Mouse (Mus musculus) midbrain, embryonic 16.5 days (tissue): Measurements from ENCODE around the gene Hoxa5. TPM values are rescaled to one million over a fixed set of nuclear protein-coding genes. Genes with fewer than 3 reads are reported as not detected.

Experiments used
- ATAC-seq: fragments of 200-750 bp; cut with Nextera tagmentation; 2 replicates; pipeline ENCODE4 v1.8.0; 2017; ENCODE audit warnings: moderate TSS enrichment
- H3K27ac ChIP-seq: fragments of 300-500 bp; sonication (generic); 2 replicates; pipeline ENCODE4 v1.5.1; 2014; ENCODE audit warnings: mild to moderate bottlenecking, low read length, mixed read lengths
- H3K27me3 ChIP-seq: fragments of 300-500 bp; sonication (generic); 2 replicates; pipeline ENCODE4 v1.6.1; 2014; ENCODE audit warnings: low read depth, low read length, mixed read lengths; ENCODE audit not compliant: control insufficient read depth, insufficient read depth
- H3K36me3 ChIP-seq: fragments of 300-500 bp; sonication (generic); 2 replicates; pipeline ENCODE4 v1.6.1; 2014; ENCODE audit warnings: mild to moderate bottlenecking, low read length, moderate library complexity, mixed read lengths; ENCODE audit not compliant: control insufficient read depth, insufficient read depth
- H3K4me1 ChIP-seq: fragments of 300-500 bp; sonication (generic); 2 replicates; pipeline ENCODE4 v1.6.1; 2014; ENCODE audit warnings: mild to moderate bottlenecking, low read length, mixed read lengths; ENCODE audit not compliant: control insufficient read depth, insufficient read depth
- H3K4me2 ChIP-seq: fragments of 300-500 bp; sonication (generic); 2 replicates; pipeline ENCODE4 v1.6.1; 2014; ENCODE audit warnings: mild to moderate bottlenecking, low read length, mixed read lengths
- H3K4me3 ChIP-seq: fragments of 300-500 bp; sonication (generic); 2 replicates; pipeline ENCODE4 v1.5.1; 2014; ENCODE audit warnings: low read depth, mild to moderate bottlenecking, low read length, moderate library complexity, mixed read lengths
- H3K9ac ChIP-seq: fragments of 300-500 bp; sonication (generic); 2 replicates; pipeline ENCODE4 v1.6.1; 2014; ENCODE audit warnings: low read depth, low read length, mixed read lengths
- H3K9me3 ChIP-seq: fragments of 300-500 bp; sonication (generic); replicated peaks from 2 replicates; pipeline ENCODE4 v1.6.1; 2014; ENCODE audit warnings: mild to moderate bottlenecking, low read length, mixed read lengths; ENCODE audit not compliant: control insufficient read depth, poor library complexity, severe bottlenecking
- WGBS: fragments of 180-500 bp; shearing (Covaris S2); extraction: QIAGEN DNeasy Blood & Tissue Kit; methylation state at CpG from one replicate; pipeline ENCODE4 v1.1.7; 2014; 5-methylcytosine and 5-hydroxymethylcytosine counted together
- polyA plus RNA-seq: library from polyadenylated mRNA; unstranded; fragments of >200 nt; fragmentation: Nextera tagmentation; extraction: Ambion mirVana; gene quantifications from 2 replicates; pipeline ENCODE4 v1.2.1, GENCODE M21; 2015

Gene Hoxa5
- polyA plus RNA-seq, 1 experiment from 2014 or later: not detected

DNA sequence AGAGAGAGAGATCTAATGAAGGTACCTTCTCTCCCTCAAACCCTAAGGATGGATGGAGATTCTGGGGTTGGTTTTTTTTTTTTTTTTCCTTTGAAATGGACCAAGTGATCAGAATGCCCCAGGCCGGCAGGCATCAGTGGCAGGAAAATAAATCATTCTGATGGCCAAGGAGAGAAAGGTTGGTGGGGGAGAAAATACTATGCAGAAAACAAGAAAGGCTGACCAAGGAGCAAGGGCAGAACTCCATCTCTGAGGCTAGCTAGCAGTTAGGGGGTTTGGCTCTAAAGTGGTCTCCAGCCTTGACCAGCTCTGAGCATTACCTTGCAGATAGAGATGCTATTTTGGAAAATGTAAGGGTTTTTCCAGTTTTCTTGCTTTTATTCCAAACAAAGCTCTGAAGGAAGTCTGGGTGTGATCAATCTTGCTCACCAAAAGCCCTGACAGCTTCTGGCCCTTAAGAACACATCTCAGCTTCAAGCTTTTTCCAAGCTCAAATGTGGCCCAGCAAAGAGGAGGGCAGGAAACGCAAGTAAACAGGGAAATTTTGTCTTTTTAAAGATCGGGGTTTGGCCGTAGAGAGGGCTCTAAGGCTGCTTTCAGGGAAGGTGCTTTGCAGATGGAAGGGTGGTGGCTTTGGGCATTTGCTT lies 37.8 kb downstream of the Hoxa5 start:
- Histone ChIP-seq H3K27ac (no peak overlapping the region), H3K4me3 (no peak overlapping the region), H3K9ac (no peak overlapping the region), H3K4me1 (no peaks in the 10 kb centered on the region), H3K9me3 (no peaks in the 10 kb centered on the region), H3K4me2 (no peak overlapping the region), H3K36me3 (no peaks in the 10 kb centered on the region), H3K27me3 (peaks cover 71% of the 10 kb centered on the region)
- ATAC-seq: no peak
- WGBS: 5% methylated on average over 4 of the region's 4 CpGs

DNA sequence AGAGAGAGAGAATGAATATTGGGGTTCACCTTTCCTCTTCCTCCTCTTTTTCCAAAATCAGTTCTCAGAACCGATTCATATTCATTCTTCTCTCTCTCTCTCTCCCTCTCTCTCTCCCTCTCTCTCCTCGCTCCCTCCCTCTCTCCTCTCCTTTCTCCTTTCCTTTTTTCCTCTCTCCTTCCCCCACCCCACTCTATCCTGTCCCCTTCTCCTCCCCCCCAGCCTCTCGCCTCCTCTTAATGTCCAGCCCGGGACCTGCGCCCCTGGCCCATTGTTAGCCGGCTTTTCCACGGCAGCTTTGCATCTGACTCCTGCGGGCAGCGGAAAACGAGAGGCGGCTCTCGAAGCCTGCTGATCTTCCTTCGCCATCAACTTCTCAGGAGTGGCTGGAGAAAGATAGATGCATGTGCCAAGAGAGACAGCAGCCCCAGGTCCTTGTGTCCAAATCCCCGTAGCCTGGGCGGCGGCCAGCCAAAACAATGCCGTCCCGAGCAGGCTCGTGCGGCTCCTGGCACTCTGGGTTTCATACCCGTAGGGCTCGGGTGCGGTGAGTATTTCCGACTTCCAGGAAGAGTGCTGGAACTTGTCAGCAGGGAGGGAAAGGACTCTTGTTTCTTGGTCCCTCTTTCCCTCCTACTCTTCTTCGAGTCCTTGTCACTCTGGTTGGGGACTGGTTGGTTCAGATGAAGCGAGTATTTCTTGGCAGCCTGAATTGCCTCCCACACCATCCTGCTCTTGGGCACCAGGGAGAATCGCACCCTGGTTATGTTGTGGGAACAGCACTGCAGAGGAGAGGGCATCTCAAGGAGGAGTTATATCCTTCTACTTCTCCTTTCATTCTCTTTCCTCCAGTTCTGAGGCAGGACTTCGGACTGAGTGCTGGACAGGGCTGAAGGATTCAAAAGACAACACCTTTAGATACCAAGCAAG lies 38.7 kb downstream of the Hoxa5 start:
- H3K4me2 ChIP-seq: no peak overlapping the region
- no peak for ATAC-seq
- H3K27ac ChIP-seq: no peak overlapping the region
- no peaks in the 10 kb centered on the region for H3K36me3 ChIP-seq
- peaks cover 69% of the 10 kb centered on the region for H3K27me3 ChIP-seq
- H3K9me3 ChIP-seq: no peaks in the 10 kb centered on the region
- WGBS: under 1% methylated on average over 28 of the region's 28 CpGs
- no peaks in the 10 kb centered on the region for H3K4me1 ChIP-seq
- H3K9ac ChIP-seq: no peak overlapping the region
- H3K4me3 ChIP-seq: no peak overlapping the region

DNA sequence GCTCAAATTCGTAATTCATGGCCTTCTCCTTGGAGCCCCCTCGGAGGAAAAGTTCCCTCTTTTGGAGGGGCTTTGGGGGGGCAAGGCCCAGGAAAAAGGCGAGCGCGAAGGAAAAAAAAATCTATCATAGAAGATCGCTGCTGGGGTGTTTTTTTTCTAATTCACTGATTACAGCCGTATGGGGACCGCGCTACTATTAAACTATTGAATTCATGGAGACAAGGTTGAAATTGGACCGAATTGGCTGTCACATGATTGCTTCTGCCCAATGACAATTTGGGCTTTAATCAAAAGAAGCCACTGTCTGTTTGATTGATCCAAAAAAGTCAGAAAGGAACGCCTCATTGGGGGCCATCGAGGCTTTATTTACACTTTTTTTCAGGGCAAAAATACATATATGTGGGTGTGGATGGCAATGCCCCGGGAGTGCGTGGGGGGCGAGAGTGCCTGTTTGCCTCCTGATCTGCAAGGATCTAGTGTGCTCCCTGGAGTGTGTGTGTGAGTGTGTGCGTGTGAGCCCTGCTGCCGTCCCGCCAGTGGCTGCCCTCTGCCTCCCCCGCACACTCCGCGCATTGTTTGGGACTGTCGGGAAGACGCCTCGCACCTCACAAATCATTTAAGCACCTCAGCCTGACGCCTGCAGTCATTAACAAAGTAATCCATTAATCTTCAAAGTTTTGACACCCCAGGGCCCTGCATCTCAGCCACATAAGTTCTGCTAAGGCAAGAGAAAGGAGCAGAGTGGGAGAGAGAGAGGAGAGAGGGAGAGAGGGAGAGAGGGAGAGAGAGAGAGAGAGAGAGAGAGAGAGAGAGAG lies 39.6 kb downstream of the Hoxa5 start, which contains the start of gene Hoxa2:
Gene Hoxa2 (minus strand): TSS at position 206 of the 815 bp plus-strand sequence.
- Histone ChIP-seq H3K9me3 (no peaks in the 10 kb centered on the region), H3K27ac (no peak within 1 kb of the TSS), H3K4me2 (no peak within 1 kb of the TSS), H3K36me3 (no peaks in the 10 kb centered on the region), H3K27me3 (peaks cover 69% of the 10 kb centered on the region), H3K9ac (no peak within 1 kb of the TSS), H3K4me3 (no peak within 1 kb of the TSS), H3K4me1 (no peaks in the 10 kb centered on the region)
- WGBS: under 1% methylated on average over 25 of the region's 25 CpGs
- no peak for ATAC-seq

DNA sequence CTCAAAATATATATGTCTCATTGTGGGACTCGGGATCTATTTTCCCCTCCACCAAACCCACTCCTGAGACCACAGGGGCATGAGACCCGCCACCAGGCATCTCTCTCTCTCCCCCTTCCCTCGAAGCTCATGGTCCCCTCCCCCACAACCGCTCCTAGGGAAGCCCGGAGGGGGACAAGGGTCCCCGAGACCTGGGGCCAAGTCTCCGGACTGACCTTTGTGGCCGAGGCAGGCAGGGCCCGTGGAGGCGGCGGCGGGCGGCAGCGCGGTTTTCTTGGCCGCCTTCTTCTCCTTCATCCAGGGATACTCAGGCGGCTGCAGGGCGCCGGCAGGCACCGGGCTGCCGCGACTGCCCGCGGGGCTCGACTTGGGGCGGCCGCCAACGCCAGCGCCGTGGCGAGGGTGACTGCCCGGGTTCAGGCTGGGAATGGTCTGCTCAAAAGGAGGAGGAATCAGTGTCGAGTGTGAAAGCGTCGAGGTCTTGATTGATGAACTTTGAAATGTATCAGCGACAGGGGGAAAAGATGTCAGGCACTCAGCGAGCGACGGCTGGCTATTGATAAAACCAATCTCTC lies 40.2 kb downstream of the Hoxa5 start:
- Histone ChIP-seq H3K9me3 (no peaks in the 10 kb centered on the region), H3K27ac (no peak overlapping the region), H3K4me2 (no peak overlapping the region), H3K4me3 (no peak overlapping the region), H3K4me1 (no peaks in the 10 kb centered on the region), H3K36me3 (no peaks in the 10 kb centered on the region), H3K9ac (no peak overlapping the region), H3K27me3 (peaks cover 72% of the 10 kb centered on the region)
- ATAC-seq: no peak
- 0% methylated on average over 39 of the region's 39 CpGs for WGBS

DNA sequence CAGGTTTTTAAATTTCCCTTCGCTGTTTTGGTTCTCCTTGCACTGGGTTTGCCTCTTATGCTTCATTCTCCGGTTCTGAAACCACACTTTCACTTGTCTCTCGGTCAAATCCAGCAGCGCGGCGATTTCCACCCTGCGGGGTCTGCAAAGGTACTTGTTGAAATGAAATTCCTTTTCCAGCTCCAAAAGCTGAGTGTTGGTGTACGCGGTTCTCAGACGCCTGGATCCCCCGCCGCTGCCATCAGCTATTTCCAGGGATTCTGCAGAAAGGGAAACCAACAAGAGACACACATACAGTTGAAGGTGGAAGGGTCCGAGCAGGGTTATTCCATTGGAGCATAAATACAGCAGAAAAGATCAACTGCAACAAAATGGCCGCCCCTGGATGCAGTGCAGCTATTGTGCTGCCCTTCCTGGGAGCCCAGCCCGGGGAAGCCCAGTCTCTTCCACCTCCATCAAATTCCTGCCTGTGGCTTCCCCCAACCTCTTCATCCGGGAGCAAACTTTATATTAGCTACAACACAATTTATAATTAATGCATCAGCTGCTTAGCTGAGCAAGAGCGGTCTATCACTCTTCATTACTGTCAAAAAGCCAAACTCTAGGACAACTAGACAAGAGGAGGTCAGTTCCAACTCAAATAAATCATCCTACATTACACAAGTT lies 40.9 kb downstream of the Hoxa5 start:
- Histone ChIP-seq H3K4me2 (no peak overlapping the region), H3K4me3 (no peak overlapping the region), H3K9ac (no peak overlapping the region), H3K27ac (no peak overlapping the region), H3K4me1 (peaks cover 5% of the 10 kb centered on the region), H3K36me3 (no peaks in the 10 kb centered on the region), H3K9me3 (no peaks in the 10 kb centered on the region), H3K27me3 (peaks cover 77% of the 10 kb centered on the region)
- ATAC-seq: no peak
- under 1% methylated on average over 17 of the region's 17 CpGs for WGBS

DNA sequence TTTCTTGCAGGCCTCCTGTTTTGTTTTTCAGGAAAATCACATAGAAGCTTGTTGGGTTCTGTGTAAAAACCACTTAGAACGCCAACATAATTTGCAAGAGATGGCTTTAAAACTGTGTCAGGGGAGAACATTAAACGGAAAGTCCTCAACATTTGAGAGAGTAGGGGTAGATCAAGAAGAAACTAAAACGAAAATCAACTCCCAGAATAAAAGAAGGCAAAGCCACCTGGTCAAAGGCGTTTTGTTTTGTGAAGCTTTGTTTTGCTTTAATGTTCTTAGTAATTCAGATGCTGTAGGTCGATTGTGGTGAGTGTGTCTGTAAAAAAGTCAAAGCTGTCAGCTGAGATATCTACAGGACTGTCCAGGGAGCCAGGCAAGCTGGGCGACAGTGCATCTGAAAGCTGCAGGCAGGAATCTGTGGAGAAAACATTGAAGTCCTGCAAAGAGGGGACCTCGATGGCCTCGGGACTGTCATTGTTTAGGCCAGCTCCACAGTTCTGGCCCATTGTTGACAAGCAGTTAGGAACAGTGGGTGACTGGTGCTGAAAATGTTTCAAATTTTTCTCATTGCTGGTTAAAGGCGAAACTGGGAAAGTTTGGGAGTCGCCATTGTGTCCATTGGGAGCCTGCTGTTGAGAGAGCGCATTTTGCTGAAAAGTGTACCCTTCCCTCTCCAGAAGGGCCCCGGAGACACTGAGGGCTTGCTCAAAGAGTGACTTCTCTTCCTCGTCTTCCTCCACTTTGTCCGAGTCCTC lies 41.6 kb downstream of the Hoxa5 start:
- Histone ChIP-seq H3K4me1 (peaks cover 10% of the 10 kb centered on the region), H3K27ac (no peak overlapping the region), H3K36me3 (no peaks in the 10 kb centered on the region), H3K4me2 (no peak overlapping the region), H3K9ac (no peak overlapping the region), H3K4me3 (no peak overlapping the region), H3K9me3 (no peaks in the 10 kb centered on the region), H3K27me3 (peaks cover 80% of the 10 kb centered on the region)
- under 1% methylated on average over 14 of the region's 14 CpGs for WGBS
- no peak for ATAC-seq

DNA sequence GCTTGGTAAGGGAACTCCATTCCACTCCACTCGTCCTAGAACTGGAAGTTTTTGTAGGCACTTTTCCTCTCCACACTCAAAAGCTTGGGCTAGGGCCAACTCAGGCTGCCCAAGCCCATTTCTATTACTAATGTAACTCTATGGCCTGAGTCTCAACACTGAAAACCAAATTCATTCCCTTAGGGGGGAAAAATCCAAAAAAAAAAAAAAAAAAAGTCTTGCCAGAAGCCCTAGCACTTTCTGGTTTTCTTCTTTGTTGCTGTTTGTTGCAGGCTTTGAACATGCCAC lies 42.4 kb downstream of the Hoxa5 start:
- Histone ChIP-seq H3K9me3 (no peaks in the 10 kb centered on the region), H3K4me3 (no peak overlapping the region), H3K4me1 (peaks cover 10% of the 10 kb centered on the region), H3K27ac (no peak overlapping the region), H3K27me3 (peaks cover 84% of the 10 kb centered on the region), H3K9ac (no peak overlapping the region), H3K4me2 (no peak overlapping the region), H3K36me3 (no peaks in the 10 kb centered on the region)
- no peak for ATAC-seq
- WGBS: 0% methylated on average over 1 of the region's 1 CpGs
